Mouse (Mus musculus): ENCODE data around the gene Pdcl3.
"Not testable (repeated sequence)": the region's sequence is repeated elsewhere in the genome, so short reads cannot be mapped to it uniquely, and the experiment has no call there.

Pdcl3 gene

DNA sequence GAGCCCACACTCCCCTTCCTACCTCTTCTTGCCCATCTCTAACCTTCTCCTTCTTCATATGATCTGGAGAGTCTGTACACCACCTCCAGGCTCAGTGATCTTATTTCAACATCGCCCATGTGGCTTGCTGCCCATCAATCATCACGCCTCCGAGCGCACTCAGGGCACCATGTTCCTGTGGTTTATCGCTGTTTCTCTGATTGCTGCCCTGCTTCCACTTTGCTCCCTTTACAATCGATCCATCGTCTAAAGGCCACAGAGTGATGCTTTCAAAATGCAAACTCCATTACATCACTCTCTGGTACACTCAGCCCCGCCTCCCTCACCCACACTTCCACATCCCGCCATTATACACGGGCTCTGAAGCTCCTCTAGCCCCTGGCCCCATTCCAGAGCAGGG lies 30.1 kb downstream of the Pdcl3 start:
- intact Hi-C loops (cut with DNase I): no loop called here

DNA sequence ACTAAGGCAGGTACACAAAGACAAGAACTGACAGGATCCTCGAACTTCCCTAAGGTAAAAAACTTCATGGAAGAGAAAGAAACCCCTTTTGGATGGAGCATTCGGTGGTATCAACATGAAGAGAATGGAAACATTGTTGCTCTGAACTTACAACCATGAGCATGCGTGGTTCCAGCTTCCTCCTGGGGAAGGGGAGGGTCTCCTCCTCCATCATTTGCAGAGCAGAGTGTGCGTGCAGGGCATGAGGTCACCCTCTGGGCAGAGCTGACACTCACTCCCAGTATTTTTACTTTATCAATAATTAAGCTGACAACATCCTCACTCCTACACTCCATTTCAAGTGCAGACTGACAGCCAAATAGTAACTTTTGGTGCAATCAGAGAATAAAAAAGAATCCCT lies 32.5 kb downstream of the Pdcl3 start:
- intact Hi-C loops (cut with DNase I): no loop called here

- intact Hi-C loops (cut with DNase I): no loop called here
These were observed 39.7 kb downstream of the Pdcl3 start for GRCm38 (mm10) chr1:39025142-39025541.

DNA sequence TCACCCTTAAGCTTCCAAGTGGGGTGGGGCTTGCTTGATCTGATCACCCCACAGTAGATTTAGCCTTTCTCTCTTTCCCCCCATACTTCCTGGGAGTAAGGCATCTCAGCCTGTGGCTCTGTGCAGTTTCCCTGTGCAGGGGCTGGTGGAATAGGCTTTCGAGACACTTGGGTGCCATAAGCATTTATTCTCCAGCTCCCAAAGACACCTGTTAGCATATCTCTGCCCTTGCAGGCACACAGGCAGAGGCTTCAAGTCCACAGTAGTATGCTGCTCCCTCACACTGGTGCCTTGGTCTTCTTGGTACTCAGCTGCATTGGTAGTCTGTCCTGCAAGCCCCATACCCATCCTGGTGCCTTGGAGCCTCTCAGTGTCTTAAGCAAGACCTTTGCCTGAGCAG lies 40.4 kb downstream of the Pdcl3 start:
- intact Hi-C loops (cut with DNase I): no loop called here

DNA sequence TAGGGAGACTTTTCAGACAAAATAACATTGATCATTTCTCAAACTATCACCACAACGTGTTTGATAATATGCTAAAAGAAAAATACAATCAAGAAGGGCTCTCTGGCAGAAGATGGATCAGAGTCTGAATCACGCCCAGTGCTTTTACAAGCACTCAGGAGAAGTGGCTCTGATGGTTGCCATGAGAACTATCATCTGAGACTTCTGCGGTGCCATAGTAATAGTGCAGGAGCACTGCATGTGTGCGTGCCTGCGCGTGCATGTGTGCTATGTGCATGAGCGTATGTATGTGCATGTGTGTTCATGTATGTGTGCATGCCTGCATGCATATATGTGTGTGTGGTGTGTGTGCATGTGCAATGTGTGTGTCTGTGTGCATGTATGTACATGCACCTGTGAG lies 43.8 kb downstream of the Pdcl3 start:
- intact Hi-C loops (cut with DNase I): no loop called here

DNA sequence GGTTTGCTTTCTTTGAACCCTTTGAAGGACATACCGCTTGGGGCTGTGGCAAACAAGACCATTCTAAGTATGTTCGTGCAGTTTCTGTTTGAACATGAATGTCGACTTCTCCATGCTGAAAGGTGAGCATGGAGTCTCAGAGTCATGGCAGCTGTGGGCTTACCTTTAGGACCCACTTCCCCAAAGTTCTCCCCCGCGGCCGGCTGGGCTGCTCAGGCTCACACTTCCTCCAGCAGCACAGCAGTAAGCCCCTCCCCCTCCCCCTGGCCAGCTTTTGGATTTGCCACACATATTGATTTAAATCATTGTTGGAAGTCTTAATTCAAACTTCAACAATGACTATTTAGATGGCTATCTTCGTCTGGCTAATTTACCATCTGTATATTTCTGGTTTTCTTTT lies 44.7 kb downstream of the Pdcl3 start:
- intact Hi-C loops (cut with DNase I): no loop called here

GRCm38 (mm10) chr1:39035817-39036216 lies 50.4 kb downstream of the Pdcl3 start:
- intact Hi-C loops (cut with DNase I): no loop called here

- intact Hi-C loops (cut with DNase I): no loop called here
These were observed 56.8 kb downstream of the Pdcl3 start for GRCm38 (mm10) chr1:39042188-39042587.

GRCm38 (mm10) chr1:39044442-39044841 lies 59.0 kb downstream of the Pdcl3 start:
- intact Hi-C loops (cut with DNase I): not testable (repeated sequence)

DNA sequence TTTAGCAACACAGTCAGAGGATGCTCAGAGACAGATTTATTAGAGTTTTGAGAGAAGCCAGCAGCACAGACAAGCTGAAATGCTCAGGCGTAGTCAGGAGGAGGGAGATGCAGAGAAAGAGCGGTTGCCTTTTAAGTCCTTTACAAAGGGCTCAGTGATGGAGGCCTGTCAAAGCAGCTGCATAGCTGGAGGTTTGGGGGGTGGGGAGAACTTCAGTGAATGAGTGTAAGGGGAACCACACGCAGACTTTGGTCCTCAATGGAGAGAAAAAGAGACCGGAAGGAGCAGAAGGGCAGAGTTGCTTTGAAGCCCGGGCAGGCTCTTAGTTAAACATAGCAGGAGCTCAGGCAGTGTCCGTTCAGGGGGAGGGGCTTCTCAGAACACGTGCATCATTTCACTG lies 61.3 kb downstream of the Pdcl3 start:
- intact Hi-C loops (cut with DNase I): no loop called here
